Mouse (Mus musculus) embryonic fibroblast, embryonic 13.5 days (primary cell): ENCODE data around the gene Thrb. TPM values are rescaled to one million over a fixed set of nuclear protein-coding genes. Genes with fewer than 3 reads are reported as not detected.

Experiments used
- H3K27ac ChIP-seq: 2 replicates; pipeline ENCODE4 v1.5.1; 2012; ENCODE audit warnings: low read length, control low read depth, inconsistent platforms; ENCODE audit not compliant: insufficient read depth
- H3K4me1 ChIP-seq: 2 replicates; pipeline ENCODE4 v1.6.1; 2011; ENCODE audit warnings: low read length; ENCODE audit not compliant: control insufficient read depth, insufficient read depth
- H3K4me3 ChIP-seq: 2 replicates; pipeline ENCODE4 v1.5.1; 2011; ENCODE audit warnings: mild to moderate bottlenecking, control low read depth, low read length; ENCODE audit not compliant: insufficient read depth
- CTCF ChIP-seq: IDR thresholded peaks from 2 replicates; pipeline ENCODE4 v1.5.1; 2011; ENCODE audit warnings: mild to moderate bottlenecking, control low read depth, low read length, moderate library complexity, borderline replicate concordance; ENCODE audit not compliant: insufficient read depth
- POLR2A ChIP-seq: IDR thresholded peaks from 2 replicates; pipeline ENCODE4 v1.6.1; 2011; ENCODE audit warnings: low read depth, mild to moderate bottlenecking, control low read depth, low read length, moderate library complexity
- polyA plus RNA-seq: library from polyadenylated mRNA; stranded (reverse); fragments of >200 nt; gene quantifications from 2 replicates; pipeline ENCODE4 v1.2.4, GENCODE M21; 2011; ENCODE audit warnings: low read depth; ENCODE audit not compliant: missing spikeins, insufficient read length

Thrb gene
- polyA plus RNA-seq, 1 experiment, result 3.3 TPM

GRCm38 (mm10) chr14:17815103-17815502 lies 155.0 kb downstream of the Thrb start:
- Histone ChIP-seq H3K4me3 (no peak overlapping the region), H3K4me1 (no peaks in the 10 kb centered on the region), H3K27ac (no peak overlapping the region)
- TF ChIP-seq POLR2A (no peak), CTCF (no peak)

- TF ChIP-seq POLR2A, result no peak
- no peak for TF ChIP-seq CTCF
- H3K4me3 ChIP-seq, result no peak overlapping the region
- no peaks in the 10 kb centered on the region for H3K4me1 ChIP-seq
- no peak overlapping the region for H3K27ac ChIP-seq
Measured at GRCm38 (mm10) chr14:17818086-17818485, 158.0 kb downstream of the Thrb start.

- Histone ChIP-seq H3K4me1 (no peaks in the 10 kb centered on the region), H3K4me3 (no peak overlapping the region), H3K27ac (no peak overlapping the region)
- no peak for TF ChIP-seq POLR2A
- TF ChIP-seq CTCF, result no peak
Measured at GRCm38 (mm10) chr14:17822754-17823153, 162.7 kb downstream of the Thrb start.

- TF ChIP-seq CTCF (no peak), POLR2A (no peak)
- H3K27ac ChIP-seq, result no peak overlapping the region
- H3K4me3 ChIP-seq, result no peak overlapping the region
- H3K4me1 ChIP-seq, result no peaks in the 10 kb centered on the region
Measured at GRCm38 (mm10) chr14:17827401-17827800, 167.3 kb downstream of the Thrb start.

GRCm38 (mm10) chr14:17835738-17836137 lies 175.7 kb downstream of the Thrb start:
- no peak overlapping the region for H3K27ac ChIP-seq
- no peaks in the 10 kb centered on the region for H3K4me1 ChIP-seq
- no peak for TF ChIP-seq POLR2A
- no peak for TF ChIP-seq CTCF
- H3K4me3 ChIP-seq, result no peak overlapping the region

- H3K4me1 ChIP-seq, result no peaks in the 10 kb centered on the region
- no peak overlapping the region for H3K27ac ChIP-seq
- no peak overlapping the region for H3K4me3 ChIP-seq
- TF ChIP-seq POLR2A (no peak), CTCF (no peak)
Measured at GRCm38 (mm10) chr14:17836766-17837165, 176.7 kb downstream of the Thrb start.

- Histone ChIP-seq H3K4me3 (no peak overlapping the region), H3K27ac (no peak overlapping the region), H3K4me1 (no peaks in the 10 kb centered on the region)
- no peak for TF ChIP-seq CTCF
- TF ChIP-seq POLR2A, result no peak
Measured at GRCm38 (mm10) chr14:17845003-17845697, 185.1 kb downstream of the Thrb start.

- Histone ChIP-seq H3K4me3 (no peak overlapping the region), H3K4me1 (no peaks in the 10 kb centered on the region), H3K27ac (no peak overlapping the region)
- TF ChIP-seq CTCF (no peak), POLR2A (no peak)
Measured at GRCm38 (mm10) chr14:17845871-17846270, 185.8 kb downstream of the Thrb start.

- Histone ChIP-seq H3K4me1 (no peaks in the 10 kb centered on the region), H3K4me3 (no peak overlapping the region), H3K27ac (no peak overlapping the region)
- TF ChIP-seq CTCF, result no peak
- TF ChIP-seq POLR2A, result no peak
Measured at GRCm38 (mm10) chr14:17846700-17847099, 186.6 kb downstream of the Thrb start.

- Histone ChIP-seq H3K27ac (no peak overlapping the region), H3K4me1 (no peaks in the 10 kb centered on the region), H3K4me3 (no peak overlapping the region)
- TF ChIP-seq CTCF (no peak), POLR2A (no peak)
Measured at GRCm38 (mm10) chr14:17847211-17847610, 187.2 kb downstream of the Thrb start.
